Mouse (Mus musculus) embryonic facial prominence, embryonic 15.5 days (tissue): ENCODE measurements at regions not wholly inside any gene's neighbourhood (a gene's known extent, or its start where the extent isn't known, plus 50 kb on each side); places are given as distances from the start of the nearest gene placed in this dataset.

Source experiments
- ATAC-seq: fragments of 200-750 bp; cut with Nextera tagmentation; 2 replicates; pipeline ENCODE4 v1.8.0; 2017; ENCODE audit warnings: low read depth, moderate TSS enrichment; ENCODE audit not compliant: insufficient number of reproducible peaks, low FRiP score, low TSS enrichment
- H3K27ac ChIP-seq: fragments of 300-500 bp; sonication (generic); replicated peaks from 2 replicates; pipeline ENCODE4 v1.5.1; 2015; ENCODE audit warnings: mild to moderate bottlenecking, inconsistent platforms
- H3K27me3 ChIP-seq: fragments of 300-500 bp; sonication (generic); 2 replicates; pipeline ENCODE4 v1.6.1; 2015; ENCODE audit warnings: inconsistent platforms
- H3K36me3 ChIP-seq: fragments of 300-500 bp; sonication (generic); 2 replicates; pipeline ENCODE4 v1.6.1; 2015; ENCODE audit warnings: mild to moderate bottlenecking, inconsistent platforms
- H3K4me1 ChIP-seq: fragments of 300-500 bp; sonication (generic); 2 replicates; pipeline ENCODE4 v1.6.1; 2015; ENCODE audit warnings: inconsistent platforms
- H3K4me2 ChIP-seq: fragments of 300-500 bp; sonication (generic); replicated peaks from 2 replicates; pipeline ENCODE4 v1.6.1; 2015; ENCODE audit warnings: mild to moderate bottlenecking, inconsistent platforms
- H3K4me3 ChIP-seq: fragments of 300-500 bp; sonication (generic); replicated peaks from 2 replicates; pipeline ENCODE4 v1.5.1; 2015; ENCODE audit warnings: mild to moderate bottlenecking, inconsistent platforms
- H3K9ac ChIP-seq: fragments of 300-500 bp; sonication (generic); 2 replicates; pipeline ENCODE4 v1.6.1; 2015; ENCODE audit warnings: inconsistent platforms
- H3K9me3 ChIP-seq: fragments of 300-500 bp; sonication (generic); replicated peaks from 2 replicates; pipeline ENCODE4 v1.6.1; 2016; ENCODE audit warnings: inconsistent platforms
- WGBS: fragments of 180-500 bp; shearing (Covaris S2); methylation state at CpG from one replicate; pipeline ENCODE4 v1.1.7; 2015; 5-methylcytosine and 5-hydroxymethylcytosine counted together

DNA sequence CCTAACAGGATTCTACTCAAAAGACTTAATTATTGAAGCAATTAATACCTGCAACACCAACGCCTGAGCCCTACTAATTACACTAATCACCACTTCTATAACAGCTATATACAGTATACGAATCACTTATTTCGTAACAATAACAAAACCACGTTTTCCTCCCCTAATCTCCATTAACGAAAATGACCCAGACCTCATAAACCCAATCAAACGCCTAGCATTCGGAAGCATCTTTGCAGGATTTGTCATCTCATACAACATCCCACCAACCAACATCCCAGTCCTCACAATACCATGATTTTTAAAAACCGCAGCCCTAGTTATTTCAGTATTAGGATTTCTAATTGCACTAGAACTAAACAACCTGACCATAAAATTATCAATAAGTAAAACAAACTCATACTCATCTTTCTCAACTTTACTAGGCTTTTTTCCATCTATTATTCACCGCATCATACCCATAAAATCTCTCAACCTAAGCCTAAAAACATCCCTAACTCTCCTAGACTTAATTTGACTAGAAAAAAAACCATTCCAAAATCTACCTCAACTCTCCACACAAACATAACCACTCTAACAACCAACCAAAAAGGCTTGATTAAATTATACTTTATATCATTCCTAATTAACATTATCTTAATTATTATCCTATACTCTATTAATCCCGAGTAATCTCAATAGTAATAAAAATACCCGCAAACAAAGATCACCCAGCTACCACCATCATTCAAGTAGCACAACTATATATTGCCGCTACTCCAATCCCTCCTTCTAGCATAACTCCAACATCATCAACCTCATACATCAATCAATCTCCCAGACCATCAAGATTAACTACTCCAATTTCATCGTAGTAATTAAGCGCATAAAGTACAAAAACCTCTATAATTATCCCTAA is 830.9 kb upstream of the Tyrp1 start:
- WGBS = 90% methylated on average over 14 of the region's 14 CpGs
- Histone ChIP-seq H3K9ac (no peak overlapping the region), H3K4me3 (no peak overlapping the region), H3K27me3 (no peaks in the 10 kb centered on the region), H3K4me1 (no peaks in the 10 kb centered on the region), H3K36me3 (no peaks in the 10 kb centered on the region), H3K4me2 (no peak overlapping the region), H3K9me3 (no peaks in the 10 kb centered on the region), H3K27ac (no peak overlapping the region)
- ATAC-seq = peak; percentile 100

DNA sequence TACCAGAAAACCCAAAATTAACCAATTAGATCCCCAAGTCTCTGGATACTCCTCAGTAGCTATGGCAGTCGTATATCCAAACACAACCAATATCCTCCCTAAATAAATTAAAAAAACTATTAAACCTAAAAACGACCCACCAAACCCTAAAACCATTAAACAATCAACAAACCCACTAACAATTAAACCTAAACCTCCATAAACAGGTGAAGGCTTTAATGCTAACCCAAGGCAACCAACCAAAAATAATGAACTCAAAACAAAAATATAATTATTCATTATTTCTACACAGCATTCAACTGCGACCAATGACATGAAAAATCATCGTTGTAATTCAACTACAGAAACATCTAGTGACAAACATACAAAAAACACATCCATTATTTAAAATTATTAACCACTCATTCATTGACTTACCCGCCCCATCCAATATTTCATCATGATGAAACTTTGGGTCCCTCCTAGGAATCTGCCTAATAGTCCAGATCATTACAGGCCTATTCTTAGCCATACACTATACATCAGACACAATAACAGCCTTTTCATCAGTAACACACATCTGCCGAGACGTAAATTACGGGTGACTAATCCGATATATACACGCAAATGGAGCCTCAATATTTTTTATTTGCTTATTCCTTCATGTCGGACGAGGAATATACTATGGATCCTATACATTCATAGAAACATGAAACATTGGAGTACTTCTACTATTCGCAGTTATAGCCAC is 830.1 kb upstream of the Tyrp1 start:
- 84% methylated on average over 13 of the region's 13 CpGs for WGBS
- ATAC-seq = peak; percentile 94

GRCm38 (mm10) chr4:80004366-80004700 is 829.6 kb upstream of the Tyrp1 start:
- H3K27me3 ChIP-seq = no peaks in the 10 kb centered on the region
- H3K27ac ChIP-seq = no peak overlapping the region
- no peaks in the 10 kb centered on the region for H3K9me3 ChIP-seq
- WGBS = 81% methylated on average over 4 of the region's 4 CpGs
- H3K4me1 ChIP-seq = no peaks in the 10 kb centered on the region
- no peak overlapping the region for H3K4me2 ChIP-seq
- no peak overlapping the region for H3K9ac ChIP-seq
- no peaks in the 10 kb centered on the region for H3K36me3 ChIP-seq
- ATAC-seq = no peak
- H3K4me3 ChIP-seq = no peak overlapping the region

More for the DNA sequence above, 830.1 kb upstream of the Tyrp1 start:
- Histone ChIP-seq H3K4me1 (no peaks in the 10 kb centered on the region), H3K36me3 (no peaks in the 10 kb centered on the region), H3K27ac (no peak overlapping the region), H3K27me3 (no peaks in the 10 kb centered on the region), H3K9ac (no peak overlapping the region), H3K4me3 (no peak overlapping the region), H3K9me3 (no peaks in the 10 kb centered on the region), H3K4me2 (no peak overlapping the region)

DNA sequence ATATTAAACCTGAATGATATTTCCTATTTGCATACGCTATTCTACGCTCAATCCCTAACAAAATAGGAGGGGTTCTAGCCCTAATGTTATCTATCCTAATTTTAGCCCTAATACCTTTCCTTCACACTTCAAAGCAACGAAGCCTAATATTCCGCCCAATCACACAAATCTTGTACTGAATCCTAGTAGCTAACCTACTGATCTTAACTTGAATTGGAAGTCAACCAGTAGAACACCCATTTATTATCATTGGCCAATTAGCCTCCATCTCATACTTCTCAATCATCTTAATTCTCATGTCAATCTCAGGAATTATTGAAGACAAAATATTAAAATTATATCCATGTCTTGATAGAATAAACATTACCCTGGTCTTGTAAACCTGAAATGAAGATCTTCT is 829.1 kb upstream of the Tyrp1 start:
- H3K4me1 ChIP-seq = no peaks in the 10 kb centered on the region
- no peaks in the 10 kb centered on the region for H3K27me3 ChIP-seq
- H3K4me2 ChIP-seq = no peak overlapping the region
- 91% methylated on average over 4 of the region's 4 CpGs for WGBS
- ATAC-seq = no peak
- no peak overlapping the region for H3K27ac ChIP-seq
- H3K9ac ChIP-seq = no peak overlapping the region
- no peaks in the 10 kb centered on the region for H3K36me3 ChIP-seq
- H3K9me3 ChIP-seq = no peaks in the 10 kb centered on the region
- H3K4me3 ChIP-seq = no peak overlapping the region

GRCm38 (mm10) chr4:80027876-80028275 is 806.0 kb upstream of the Tyrp1 start:
- H3K9ac ChIP-seq = no peak overlapping the region
- no peaks in the 10 kb centered on the region for H3K27me3 ChIP-seq
- ATAC-seq = no peak
- no peaks in the 10 kb centered on the region for H3K36me3 ChIP-seq
- H3K4me2 ChIP-seq = no peak overlapping the region
- H3K27ac ChIP-seq = no peak overlapping the region
- 64% methylated on average over 3 of the region's 3 CpGs for WGBS
- no peaks in the 10 kb centered on the region for H3K4me1 ChIP-seq
- H3K4me3 ChIP-seq = no peak overlapping the region
- H3K9me3 ChIP-seq = no peaks in the 10 kb centered on the region

DNA sequence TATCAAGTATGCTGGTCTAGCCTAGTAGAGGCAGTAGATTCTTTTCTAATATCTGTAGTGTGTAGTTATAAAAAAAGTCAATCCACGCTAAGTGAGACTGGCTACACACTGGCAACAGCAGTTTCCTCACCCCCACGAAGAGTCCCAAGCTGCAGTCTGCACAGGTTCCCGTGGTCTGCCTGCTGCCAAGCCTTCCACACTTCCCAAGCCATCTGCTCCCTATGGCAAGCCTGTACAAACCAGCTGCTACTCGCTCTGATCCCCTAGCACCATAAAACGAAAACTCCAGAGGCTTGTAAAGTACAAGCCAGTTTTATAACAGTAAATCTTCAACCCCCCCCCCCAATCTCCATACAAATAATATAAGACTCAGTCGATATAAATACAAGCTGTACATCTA is 786.0 kb upstream of the Tyrp1 start:
- H3K27ac ChIP-seq = no peak overlapping the region
- no peak overlapping the region for H3K4me2 ChIP-seq
- no peaks in the 10 kb centered on the region for H3K36me3 ChIP-seq
- no peak overlapping the region for H3K9ac ChIP-seq
- no peak overlapping the region for H3K4me3 ChIP-seq
- WGBS = 74% methylated on average over 6 of the region's 6 CpGs
- no peaks in the 10 kb centered on the region for H3K9me3 ChIP-seq
- no peaks in the 10 kb centered on the region for H3K27me3 ChIP-seq
- no peak for ATAC-seq
- no peaks in the 10 kb centered on the region for H3K4me1 ChIP-seq
